Mouse (Mus musculus): ENCODE results near the gene Olfr1104. TPM values are rescaled to one million over a fixed set of nuclear protein-coding genes. Genes with fewer than 3 reads are reported as not detected.

Olfr1104 gene
- not detected in 2 replicates for polyA plus RNA-seq (2012; rRNA removed)

DNA sequence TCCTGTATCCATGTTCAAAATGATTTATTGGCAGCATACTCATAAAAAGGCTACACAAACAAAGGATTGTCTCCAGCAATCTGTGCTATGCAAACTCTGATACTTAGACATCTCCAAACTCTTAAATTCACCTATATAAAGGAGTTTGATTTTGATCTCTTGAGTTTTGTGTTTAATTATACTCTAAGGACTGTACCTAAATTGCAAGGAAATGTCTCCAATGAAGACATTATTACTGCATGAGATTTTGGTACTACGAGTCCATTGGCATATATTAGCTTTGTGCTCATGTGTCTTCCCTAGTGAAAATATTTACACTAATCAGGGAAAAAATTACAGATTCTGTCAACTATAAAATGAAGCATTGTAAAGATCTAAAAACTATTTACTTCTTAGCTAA, at the start of gene Olfr1104:
Gene Olfr1104, minus strand, starts transcription at position 101 of the 400 bp plus-strand sequence.
- 83% methylated on average over 1 of the region's 1 CpGs for WGBS
- Histone ChIP-seq H3K36me3 (ENCODE audit: control insufficient read depth, insufficient read depth, low read length) (no peaks in the 10 kb centered on the region), H3K4me3 (ENCODE audit: control insufficient read depth, insufficient read depth, low read length) (no peak within 1 kb of the TSS), H3K27ac (ENCODE audit: control insufficient read depth, insufficient read depth, low read length) (no peak within 1 kb of the TSS), H3K4me1 (replicated peaks; ENCODE audit: control insufficient read depth, insufficient read depth, low read length) (no peaks in the 10 kb centered on the region), H3K27me3 (ENCODE audit: control insufficient read depth, insufficient read depth, low read length) (no peaks in the 10 kb centered on the region)
- TF ChIP-seq POLR2A (IDR thresholded peaks at IDR 0.05; ENCODE audit: control insufficient read depth, extremely low read depth, insufficient read depth, low read length, poor library complexity) (no peak), CTCF (IDR thresholded peaks at IDR 0.05; ENCODE audit: borderline replicate concordance, control insufficient read depth, extremely low read depth, insufficient read depth, low read length, poor library complexity) (no peak)
- no peak for DNase-seq

DNA sequence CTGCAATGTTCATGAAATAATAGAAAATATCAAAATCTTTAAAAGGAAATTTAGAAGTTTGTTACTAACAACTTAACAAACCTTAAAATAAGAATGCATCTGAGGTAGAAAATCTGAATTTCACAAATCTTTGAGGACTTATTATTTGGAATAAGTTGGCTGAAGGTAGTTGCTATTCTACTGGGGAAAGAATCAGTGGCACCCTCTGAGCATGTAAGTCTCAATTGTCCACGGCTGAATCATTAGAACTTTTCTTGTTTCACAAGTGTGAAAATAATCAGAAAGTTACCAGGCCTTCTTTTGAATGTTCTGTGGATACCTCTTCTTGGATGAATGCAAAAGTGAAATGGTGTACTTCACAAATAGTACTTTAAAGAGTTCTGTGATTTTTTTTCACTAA, 48.8 kb upstream of the Olfr1104 start, which contains the start of gene Olfr1107:
Gene Olfr1107, minus strand, starts transcription at position 101 of the 400 bp plus-strand sequence.
- WGBS = 91% methylated on average over 1 of the region's 1 CpGs
- Histone ChIP-seq H3K4me3 (ENCODE audit: control insufficient read depth, insufficient read depth, low read length) (no peak within 1 kb of the TSS), H3K4me1 (replicated peaks; ENCODE audit: control insufficient read depth, insufficient read depth, low read length) (no peaks in the 10 kb centered on the region), H3K27me3 (ENCODE audit: control insufficient read depth, insufficient read depth, low read length) (no peaks in the 10 kb centered on the region), H3K36me3 (ENCODE audit: control insufficient read depth, insufficient read depth, low read length) (no peaks in the 10 kb centered on the region), H3K27ac (ENCODE audit: control insufficient read depth, insufficient read depth, low read length) (no peak within 1 kb of the TSS)
- TF ChIP-seq POLR2A (IDR thresholded peaks at IDR 0.05; ENCODE audit: control insufficient read depth, extremely low read depth, insufficient read depth, low read length, poor library complexity) (no peak), CTCF (IDR thresholded peaks at IDR 0.05; ENCODE audit: borderline replicate concordance, control insufficient read depth, extremely low read depth, insufficient read depth, low read length, poor library complexity) (no peak)
- DNase-seq = no peak

DNA sequence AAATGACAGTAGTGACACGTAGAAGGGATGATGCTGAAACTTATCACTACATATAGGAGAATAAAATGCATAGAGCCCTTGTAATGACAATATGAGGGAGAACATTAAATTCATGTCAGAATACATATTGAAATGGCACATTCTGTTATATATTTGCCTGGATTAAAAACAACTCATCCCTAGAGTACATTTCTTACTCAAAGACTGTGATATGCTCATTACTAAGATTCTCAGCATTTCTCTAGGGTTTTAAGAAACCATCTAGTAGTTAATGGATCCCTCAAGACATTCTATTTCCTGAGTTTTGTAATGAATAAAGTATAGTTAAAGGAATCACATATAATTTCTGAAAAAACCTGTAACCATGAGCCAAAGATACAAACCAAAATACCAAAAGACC, 25.3 kb upstream of the Olfr1104 start, which contains the start of gene Olfr1106:
Gene Olfr1106, minus strand, starts transcription at position 101 of the 400 bp plus-strand sequence.
- H3K4me3 ChIP-seq (ENCODE audit: control insufficient read depth, insufficient read depth, low read length) = no peak within 1 kb of the TSS
- H3K27me3 ChIP-seq (ENCODE audit: control insufficient read depth, insufficient read depth, low read length) = no peaks in the 10 kb centered on the region
- H3K4me1 ChIP-seq (replicated peaks; ENCODE audit: control insufficient read depth, insufficient read depth, low read length) = no peaks in the 10 kb centered on the region
- DNase-seq = no peak
- H3K27ac ChIP-seq (ENCODE audit: control insufficient read depth, insufficient read depth, low read length) = no peak within 1 kb of the TSS
- 64% methylated on average over 1 of the region's 1 CpGs for WGBS
- no peaks in the 10 kb centered on the region for H3K36me3 ChIP-seq (ENCODE audit: control insufficient read depth, insufficient read depth, low read length)
- TF ChIP-seq POLR2A (IDR thresholded peaks at IDR 0.05; ENCODE audit: control insufficient read depth, extremely low read depth, insufficient read depth, low read length, poor library complexity) = no peak
- no peak for TF ChIP-seq CTCF (IDR thresholded peaks at IDR 0.05; ENCODE audit: borderline replicate concordance, control insufficient read depth, extremely low read depth, insufficient read depth, low read length, poor library complexity)

DNA sequence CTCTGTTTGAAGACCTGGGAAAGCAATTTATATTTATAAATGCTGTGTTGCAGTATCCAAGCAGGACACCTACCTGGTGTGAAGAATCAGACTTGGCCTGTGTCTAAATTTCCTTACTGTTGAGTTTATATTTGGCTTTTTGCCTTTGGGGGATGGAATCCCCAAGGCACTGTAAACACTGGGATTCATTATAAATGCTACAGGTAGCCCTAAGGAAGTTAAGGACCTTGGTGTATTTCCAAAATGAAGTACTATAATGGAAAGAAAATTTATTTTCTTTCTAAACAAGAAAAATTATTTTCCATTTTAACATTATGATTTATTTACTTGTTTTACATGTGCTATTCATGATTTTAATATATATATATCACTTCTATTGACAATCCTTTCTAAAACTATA, 9.6 kb upstream of the Olfr1104 start, which contains the start of gene Olfr1105:
Gene Olfr1105, minus strand, starts transcription at position 101 of the 400 bp plus-strand sequence.
- no peaks in the 10 kb centered on the region for H3K4me1 ChIP-seq (replicated peaks; ENCODE audit: control insufficient read depth, insufficient read depth, low read length)
- no peak for TF ChIP-seq POLR2A (IDR thresholded peaks at IDR 0.05; ENCODE audit: control insufficient read depth, extremely low read depth, insufficient read depth, low read length, poor library complexity)
- no peak for TF ChIP-seq CTCF (IDR thresholded peaks at IDR 0.05; ENCODE audit: borderline replicate concordance, control insufficient read depth, extremely low read depth, insufficient read depth, low read length, poor library complexity)
- no peaks in the 10 kb centered on the region for H3K27me3 ChIP-seq (ENCODE audit: control insufficient read depth, insufficient read depth, low read length)
- no peaks in the 10 kb centered on the region for H3K36me3 ChIP-seq (ENCODE audit: control insufficient read depth, insufficient read depth, low read length)
- H3K4me3 ChIP-seq (ENCODE audit: control insufficient read depth, insufficient read depth, low read length) = no peak within 1 kb of the TSS
- no peak within 1 kb of the TSS for H3K27ac ChIP-seq (ENCODE audit: control insufficient read depth, insufficient read depth, low read length)
- DNase-seq = no peak

DNA sequence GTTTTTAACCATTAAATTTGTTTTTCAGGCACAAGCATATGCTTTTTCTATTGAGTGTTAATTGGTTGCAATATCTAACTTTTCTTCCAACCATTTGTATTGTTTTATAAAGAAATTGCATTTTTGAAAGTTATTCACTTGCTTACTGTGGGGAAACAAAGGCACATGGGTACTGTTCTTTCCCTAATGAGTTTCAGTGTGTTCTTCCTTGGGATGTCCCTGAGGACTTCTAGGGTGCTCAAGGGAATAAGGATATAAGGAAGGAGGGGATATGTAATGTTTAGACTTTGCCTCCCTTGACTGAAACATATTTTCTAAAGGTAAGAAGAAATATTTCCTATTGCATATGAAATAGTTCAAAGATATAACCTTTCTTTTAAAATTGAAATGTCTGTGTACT, 28.8 kb downstream of the Olfr1104 start, which contains the start of gene Olfr1102:
Gene Olfr1102, plus strand, starts transcription at position 301 of the 400 bp plus-strand sequence.
- H3K27me3 ChIP-seq (ENCODE audit: control insufficient read depth, insufficient read depth, low read length) = no peaks in the 10 kb centered on the region
- no peaks in the 10 kb centered on the region for H3K4me1 ChIP-seq (replicated peaks; ENCODE audit: control insufficient read depth, insufficient read depth, low read length)
- no peak within 1 kb of the TSS for H3K4me3 ChIP-seq (ENCODE audit: control insufficient read depth, insufficient read depth, low read length)
- TF ChIP-seq CTCF (IDR thresholded peaks at IDR 0.05; ENCODE audit: borderline replicate concordance, control insufficient read depth, extremely low read depth, insufficient read depth, low read length, poor library complexity) (no peak), POLR2A (IDR thresholded peaks at IDR 0.05; ENCODE audit: control insufficient read depth, extremely low read depth, insufficient read depth, low read length, poor library complexity) (no peak)
- H3K27ac ChIP-seq (ENCODE audit: control insufficient read depth, insufficient read depth, low read length) = no peak within 1 kb of the TSS
- no peak for DNase-seq
- H3K36me3 ChIP-seq (ENCODE audit: control insufficient read depth, insufficient read depth, low read length) = no peaks in the 10 kb centered on the region

DNA sequence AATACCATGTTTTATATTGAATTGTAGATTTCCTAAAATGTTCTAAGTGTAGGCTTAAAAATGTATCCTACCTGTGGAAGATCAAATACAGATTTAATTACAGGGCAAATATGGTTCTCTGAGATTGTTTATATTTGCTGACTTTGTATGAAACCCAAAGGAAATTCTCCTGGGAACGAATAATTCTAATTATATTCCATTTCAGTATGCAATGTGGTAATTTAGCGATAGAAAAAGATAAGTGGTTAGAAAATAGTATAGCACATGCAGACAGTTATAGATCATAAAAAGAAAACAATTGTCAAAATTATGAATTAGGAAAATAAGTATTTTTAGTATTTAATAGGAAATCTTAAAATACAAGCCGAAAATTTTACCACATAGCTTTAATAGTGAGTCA, 35.8 kb downstream of the Olfr1104 start, which contains the start of gene Olfr1101:
Gene Olfr1101, minus strand, starts transcription at position 101 of the 400 bp plus-strand sequence.
- no peaks in the 10 kb centered on the region for H3K27me3 ChIP-seq (ENCODE audit: control insufficient read depth, insufficient read depth, low read length)
- 85% methylated on average over 3 of the region's 3 CpGs for whole genome bisulfite sequencing
- no peak for TF ChIP-seq CTCF (IDR thresholded peaks at IDR 0.05; ENCODE audit: borderline replicate concordance, control insufficient read depth, extremely low read depth, insufficient read depth, low read length, poor library complexity)
- TF ChIP-seq POLR2A (IDR thresholded peaks at IDR 0.05; ENCODE audit: control insufficient read depth, extremely low read depth, insufficient read depth, low read length, poor library complexity) = no peak

DNA sequence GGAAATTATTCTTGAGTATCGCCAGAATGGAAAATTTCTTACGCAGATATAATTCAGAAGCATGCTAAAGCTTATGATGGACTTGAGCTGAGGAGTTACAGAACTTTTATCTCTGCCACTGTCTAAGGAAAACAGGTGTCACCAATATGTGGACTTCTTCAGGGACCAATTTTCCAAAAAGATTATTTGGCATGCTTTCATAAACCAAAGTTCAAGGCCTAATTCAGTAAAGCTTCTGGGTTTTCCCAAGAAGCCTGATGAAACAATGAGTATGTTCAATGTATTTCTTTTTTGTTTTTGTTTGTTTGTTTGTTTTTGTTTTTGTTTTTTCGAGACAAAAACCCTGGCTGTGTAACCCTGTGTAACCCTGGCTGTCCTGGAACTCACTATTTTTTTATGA, 47.0 kb downstream of the Olfr1104 start, which contains the start of gene Olfr1100:
Gene Olfr1100, minus strand, starts transcription at position 101 of the 400 bp plus-strand sequence.
- TF ChIP-seq POLR2A (IDR thresholded peaks at IDR 0.05; ENCODE audit: control insufficient read depth, extremely low read depth, insufficient read depth, low read length, poor library complexity) (no peak), CTCF (IDR thresholded peaks at IDR 0.05; ENCODE audit: borderline replicate concordance, control insufficient read depth, extremely low read depth, insufficient read depth, low read length, poor library complexity) (no peak)
- WGBS = 78% methylated on average over 3 of the region's 3 CpGs
- DNase-seq = no peak
- H3K27me3 ChIP-seq (ENCODE audit: control insufficient read depth, insufficient read depth, low read length) = no peaks in the 10 kb centered on the region
- no peak within 1 kb of the TSS for H3K4me3 ChIP-seq (ENCODE audit: control insufficient read depth, insufficient read depth, low read length)
- no peaks in the 10 kb centered on the region for H3K4me1 ChIP-seq (replicated peaks; ENCODE audit: control insufficient read depth, insufficient read depth, low read length)
- H3K27ac ChIP-seq (ENCODE audit: control insufficient read depth, insufficient read depth, low read length) = no peak within 1 kb of the TSS
- no peaks in the 10 kb centered on the region for H3K36me3 ChIP-seq (ENCODE audit: control insufficient read depth, insufficient read depth, low read length)

More for the DNA sequence above, 35.8 kb downstream of the Olfr1104 start, which contains the start of gene Olfr1101:
- no peaks in the 10 kb centered on the region for H3K4me1 ChIP-seq (replicated peaks; ENCODE audit: control insufficient read depth, insufficient read depth, low read length)
- H3K4me3 ChIP-seq (ENCODE audit: control insufficient read depth, insufficient read depth, low read length) = no peak within 1 kb of the TSS
- H3K27ac ChIP-seq (ENCODE audit: control insufficient read depth, insufficient read depth, low read length) = no peak within 1 kb of the TSS
- no peak for DNase-seq
- H3K36me3 ChIP-seq (ENCODE audit: control insufficient read depth, insufficient read depth, low read length) = no peaks in the 10 kb centered on the region

All from thymus, adult 2 months (tissue).